Mouse (Mus musculus) liver, embryonic 14.5 days (tissue): Measurements from ENCODE around the gene Unc80. TPM values are rescaled to one million over a fixed set of nuclear protein-coding genes. Genes with fewer than 3 reads are reported as not detected.

ENCODE experiments used
- ATAC-seq: fragments of 200-750 bp; cut with Nextera tagmentation; 2 replicates; pipeline ENCODE4 v1.8.0; 2017; ENCODE audit warnings: moderate number of reproducible peaks, mild to moderate bottlenecking, moderate library complexity; ENCODE audit not compliant: insufficient read depth
- DNase-seq, 3 experiments: peaks; one replicate each; pipeline ENCODE4 v3.0.0-alpha.2; 2012 to 2013; ENCODE audit warnings: low read depth in 3 of 3, low spot score in 3 of 3
- H3K27ac ChIP-seq: fragments of 300-500 bp; sonication (generic); 2 replicates; pipeline ENCODE4 v1.5.1; 2014; ENCODE audit warnings: moderate library complexity, mild to moderate bottlenecking, control low read depth, inconsistent platforms
- H3K27me3 ChIP-seq: fragments of 300-500 bp; sonication (generic); 2 replicates; pipeline ENCODE4 v1.6.1; 2014; ENCODE audit warnings: mild to moderate bottlenecking, low read length, moderate library complexity; ENCODE audit not compliant: control insufficient read depth, insufficient read depth
- H3K36me3 ChIP-seq: fragments of 300-500 bp; sonication (generic); replicated peaks from 2 replicates; pipeline ENCODE4 v1.6.1; 2014; ENCODE audit warnings: low read depth; ENCODE audit not compliant: control insufficient read depth, insufficient read depth
- H3K4me1 ChIP-seq, 2 experiments: fragments of 200-500 bp in 1 of 2; fragments of 300-500 bp in 1 of 2; sonication (generic) in 1 of 2; replicated peaks; 2 replicates each; pipeline ENCODE4 v1.6.1; 2012 to 2014; ENCODE audit warnings: antibody characterized with exemption in 1 of 2, inconsistent platforms in 1 of 2, low read length in 1 of 2; ENCODE audit not compliant: control insufficient read depth in 2 of 2, insufficient read depth in 2 of 2
- H3K4me2 ChIP-seq: fragments of 300-500 bp; sonication (generic); 2 replicates; pipeline ENCODE4 v1.6.1; 2014; ENCODE audit warnings: low read depth, mild to moderate bottlenecking, control low read depth, moderate library complexity
- H3K4me3 ChIP-seq, 2 experiments: fragments of 200-500 bp in 1 of 2; fragments of 300-500 bp in 1 of 2; sonication (generic) in 1 of 2; 2 replicates each; pipeline ENCODE4 v1.5.1; 2012 to 2014; ENCODE audit warnings: low read depth in 2 of 2, low read length in 2 of 2, mild to moderate bottlenecking in 2 of 2, control low read depth in 1 of 2, inconsistent platforms in 1 of 2, moderate library complexity in 1 of 2; ENCODE audit not compliant: insufficient read depth in 1 of 2
- H3K9ac ChIP-seq: fragments of 300-500 bp; sonication (generic); replicated peaks from 2 replicates; pipeline ENCODE4 v1.6.1; 2014; ENCODE audit warnings: mild to moderate bottlenecking, control low read depth, moderate library complexity
- H3K9me3 ChIP-seq: fragments of 300-500 bp; sonication (generic); 2 replicates; pipeline ENCODE4 v1.6.1; 2016; ENCODE audit warnings: low read length, mixed read lengths; ENCODE audit not compliant: control insufficient read depth
- CTCF ChIP-seq: IDR thresholded peaks from 2 replicates; pipeline ENCODE4 v1.5.1; 2016; ENCODE audit warnings: antibody characterized with exemption, low read depth, control low read depth
- EP300 ChIP-seq: IDR thresholded peaks from 2 replicates; pipeline ENCODE4 v1.6.1; 2016; ENCODE audit warnings: antibody characterized with exemption, low read depth
- WGBS: fragments of 180-500 bp; shearing (Covaris S2); extraction: QIAGEN DNeasy Blood & Tissue Kit; methylation state at CpG from one replicate; pipeline ENCODE4 v1.1.7; 2014; ENCODE audit not compliant: insufficient replicate concordance; 5-methylcytosine and 5-hydroxymethylcytosine counted together
- polyA plus RNA-seq, 2 experiments: library from polyadenylated mRNA; depleted of rRNA in 1 of 2; stranded (reverse) in 1 of 2; unstranded in 1 of 2; fragments of >200 nt; fragmentation: Nextera tagmentation in 1 of 2; extraction: Ambion mirVana in 1 of 2; gene quantifications; 2 replicates each; pipeline versions ENCODE4 v1.2.1 to v1.2.3; 2012 to 2014

Gene Unc80
- polyA plus RNA-seq, 2 experiments = 0.01 TPM; not detected in 1

- TF ChIP-seq EP300 (no peak), CTCF (no peak)
- Histone ChIP-seq H3K27ac (no peak overlapping the region), H3K36me3 (no peaks in the 10 kb centered on the region), H3K9ac (no peak overlapping the region), H3K9me3 (no peaks in the 10 kb centered on the region), H3K4me1 (no peaks in the 10 kb centered on the region), H3K27me3 (no peaks in the 10 kb centered on the region), H3K4me2 (no peak overlapping the region), H3K4me3 (no peak overlapping the region)
- ATAC-seq (no peak), DNase-seq (no peak)
- WGBS = 84% methylated on average over 2 of the region's 2 CpGs
Observed at GRCm38 (mm10) chr1:66442922-66443321, 25.2 kb upstream of the Unc80 start.

GRCm38 (mm10) chr1:66449471-66449870 lies 18.7 kb upstream of the Unc80 start:
- ATAC-seq (no peak), DNase-seq (no peak)
- Histone ChIP-seq H3K9ac (no peak overlapping the region), H3K36me3 (no peaks in the 10 kb centered on the region), H3K9me3 (no peaks in the 10 kb centered on the region), H3K4me3 (no peak overlapping the region), H3K27ac (no peak overlapping the region), H3K4me1 (no peaks in the 10 kb centered on the region), H3K4me2 (no peak overlapping the region), H3K27me3 (no peaks in the 10 kb centered on the region)
- WGBS = 46% methylated on average over 2 of the region's 2 CpGs
- TF ChIP-seq EP300 = no peak
- no peak for TF ChIP-seq CTCF

GRCm38 (mm10) chr1:66456580-66456979 lies 11.6 kb upstream of the Unc80 start:
- H3K4me2 ChIP-seq = no peak overlapping the region
- H3K27ac ChIP-seq = no peak overlapping the region
- H3K27me3 ChIP-seq = no peaks in the 10 kb centered on the region
- ATAC-seq (no peak), DNase-seq (no peak)
- no peaks in the 10 kb centered on the region for H3K4me1 ChIP-seq
- H3K9ac ChIP-seq = no peak overlapping the region
- WGBS = 14% methylated on average over 2 of the region's 2 CpGs
- no peak overlapping the region for H3K4me3 ChIP-seq
- H3K9me3 ChIP-seq = no peaks in the 10 kb centered on the region
- no peak for TF ChIP-seq CTCF
- TF ChIP-seq EP300 = no peak
- no peaks in the 10 kb centered on the region for H3K36me3 ChIP-seq

GRCm38 (mm10) chr1:66457747-66458146 lies 10.4 kb upstream of the Unc80 start:
- no peak overlapping the region for H3K9ac ChIP-seq
- ATAC-seq (no peak), DNase-seq (no peak)
- no peak overlapping the region for H3K4me3 ChIP-seq
- H3K36me3 ChIP-seq = no peaks in the 10 kb centered on the region
- 42% methylated on average over 3 of the region's 3 CpGs for WGBS
- no peak for TF ChIP-seq CTCF
- no peak for TF ChIP-seq EP300
- H3K4me2 ChIP-seq = no peak overlapping the region
- no peaks in the 10 kb centered on the region for H3K4me1 ChIP-seq
- H3K27ac ChIP-seq = no peak overlapping the region
- no peaks in the 10 kb centered on the region for H3K27me3 ChIP-seq
- H3K9me3 ChIP-seq = no peaks in the 10 kb centered on the region

- no peak for ATAC-seq
- Histone ChIP-seq H3K9me3 (no peaks in the 10 kb centered on the region), H3K36me3 (no peaks in the 10 kb centered on the region), H3K4me1 (no peaks in the 10 kb centered on the region), H3K9ac (no peak overlapping the region), H3K27me3 (no peaks in the 10 kb centered on the region), H3K4me3 (no peak overlapping the region), H3K27ac (no peak overlapping the region), H3K4me2 (no peak overlapping the region)
- WGBS = 64% methylated on average over 3 of the region's 3 CpGs
- DNase-seq = no peak
- TF ChIP-seq EP300 = no peak
- no peak for TF ChIP-seq CTCF
Observed at GRCm38 (mm10) chr1:66459394-66459793, 8.8 kb upstream of the Unc80 start.
